Mouse (Mus musculus): Measurements from ENCODE around the gene Gm14435.
"Not testable (repeated sequence)": the region's sequence is repeated elsewhere in the genome, so short reads cannot be mapped to it uniquely, and the experiment has no call there.

Gm14435 gene

GRCm38 (mm10) chr2:176423294-176423693 lies at the start of gene Gm14435:
Gene Gm14435 (plus strand): TSS chr2:176423594.
- DNase-seq, result not testable (repeated sequence)

Data from kidney, adult 9 months (tissue).